14 mouse cellular contexts compared by ENCODE assay signal in the genomic region with DNA sequence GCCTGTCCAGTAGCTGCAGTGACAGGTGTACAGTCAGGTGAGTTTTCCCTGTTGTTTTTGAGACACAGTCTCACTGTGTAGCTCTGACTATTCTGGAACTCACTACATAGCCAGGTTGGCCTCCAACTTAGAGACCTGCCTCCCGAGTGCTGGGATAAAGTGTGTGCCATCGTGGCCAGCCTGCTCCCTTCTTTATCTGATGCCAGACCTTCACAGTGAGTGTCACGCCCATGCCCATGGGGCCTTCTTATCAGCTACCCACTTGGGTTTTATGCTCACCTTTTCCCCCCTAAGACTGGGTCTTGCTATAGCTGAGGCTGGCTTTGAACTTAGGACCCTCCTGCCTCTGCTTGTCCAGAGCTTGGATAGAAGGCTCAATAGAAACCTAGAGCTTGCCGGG.
"Had no signal": no experiment of that assay in that cellular context is flagged by ENCODE, and none has a peak within 500 bp of the region (broad histone marks: within the 10 kb centered on the region; RNA-seq: fewer than 3 reads in every experiment).

No protein-coding gene starts in this region.

- H3K4me3 ChIP-seq: left cerebral cortex, adult 2 months; limb, embryonic 10.5 days; megakaryocyte, embryonic 14.5 days; midbrain, embryonic 12.5 days; neural tube, embryonic 15.5 days had no signal

- H3K27me3 ChIP-seq: megakaryocyte, embryonic 14.5 days; midbrain, embryonic 12.5 days; neural tube, embryonic 15.5 days had no signal

- H3K9ac ChIP-seq: midbrain, embryonic 12.5 days; neural tube, embryonic 15.5 days had no signal

- ATAC-seq: inflammation-experienced regulatory T-cells, adult 6 months; lung, postnatal 0 days had no signal

- H3K4me1 ChIP-seq: limb, embryonic 10.5 days; neural tube, embryonic 15.5 days had no signal

- H3K27ac ChIP-seq: left cerebral cortex, adult 2 months; limb, embryonic 10.5 days; midbrain, embryonic 12.5 days; neural tube, embryonic 15.5 days had no signal

- H3K4me2 ChIP-seq: midbrain, embryonic 12.5 days; neural tube, embryonic 15.5 days had no signal

- DNase-seq: kidney, adult 18-20 months; kidney, postnatal 10 days; kidney, postnatal 4 days; lung, adult 2 months; lung, postnatal 4 days; thymus, adult 2 months; thymus, postnatal 36 days had no signal

- H3K9me3 ChIP-seq: limb, embryonic 10.5 days; megakaryocyte, embryonic 14.5 days; midbrain, embryonic 12.5 days; neural tube, embryonic 15.5 days had no signal
